Mouse (Mus musculus) lung, adult 18-20 months (tissue): Measurements from ENCODE around the gene Far1.
A peak's percentile ranks its signal among the peaks of the same experiment; 100 is the strongest.

Experiments
- DNase-seq, 2 experiments: peaks; one replicate each; pipeline ENCODE4 v3.0.0; 2022; ENCODE audit warnings: mixed read lengths in 2 of 2

The Far1 gene

DNA sequence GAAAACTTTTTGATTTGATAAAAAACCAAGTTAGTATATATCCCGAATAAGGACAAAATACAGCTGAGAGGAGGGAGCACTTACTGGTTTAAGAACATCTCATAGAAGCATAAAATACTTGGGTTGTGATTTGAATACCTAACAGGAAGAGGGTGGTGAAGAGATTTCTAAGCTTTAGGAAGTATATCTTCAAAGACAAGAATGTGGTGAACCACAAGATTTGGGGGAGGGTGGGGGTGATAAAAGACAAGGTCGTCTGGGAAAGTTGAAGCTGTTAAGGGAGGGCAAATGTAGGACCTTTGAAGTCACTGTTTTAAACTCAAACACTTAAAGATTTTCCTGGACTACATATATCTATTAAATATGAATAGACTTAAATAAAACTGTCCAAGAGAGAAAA, 59.1 kb downstream of the Far1 start:
- no peak for DNase-seq

DNA sequence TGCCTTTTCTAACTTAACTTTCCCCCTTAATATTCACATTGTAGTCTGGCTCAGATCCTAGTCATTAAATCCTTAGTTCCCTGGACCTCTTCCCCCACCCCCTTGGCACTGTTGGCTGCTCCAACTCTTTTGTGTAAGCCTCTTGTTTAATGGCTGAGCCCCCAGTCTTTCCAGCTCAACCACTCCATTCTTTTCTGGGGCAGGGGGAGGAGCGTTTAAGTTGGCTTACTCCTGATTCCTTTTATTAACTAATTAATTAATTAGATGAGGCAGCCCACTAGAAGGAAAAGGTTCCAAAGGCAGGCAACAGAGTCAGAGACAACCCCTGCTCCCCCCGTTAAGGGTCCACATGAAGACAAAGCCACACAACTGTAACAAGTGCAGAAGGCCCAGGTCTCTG, 68.5 kb downstream of the Far1 start:
- no peak for DNase-seq

DNA sequence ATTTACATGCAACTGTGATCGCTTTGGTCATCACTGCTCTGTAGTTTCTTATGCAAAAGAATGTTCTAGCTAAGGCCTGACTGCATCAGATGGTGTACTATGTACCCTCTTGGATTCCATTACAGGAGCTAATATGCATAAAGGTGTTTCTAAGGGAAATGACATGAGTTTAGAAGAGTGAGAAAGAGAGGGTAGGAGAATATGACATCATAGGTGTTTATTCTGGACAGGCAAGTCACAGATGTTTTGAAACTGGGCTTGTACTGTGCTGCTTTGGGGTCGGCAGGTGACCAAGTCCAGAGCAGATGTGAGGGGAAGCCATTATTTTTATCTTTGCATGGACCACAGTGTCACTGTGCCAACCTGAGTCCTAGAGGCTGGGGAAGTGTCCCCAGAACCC, 75.6 kb downstream of the Far1 start:
- DNase-seq, result no peak

DNA sequence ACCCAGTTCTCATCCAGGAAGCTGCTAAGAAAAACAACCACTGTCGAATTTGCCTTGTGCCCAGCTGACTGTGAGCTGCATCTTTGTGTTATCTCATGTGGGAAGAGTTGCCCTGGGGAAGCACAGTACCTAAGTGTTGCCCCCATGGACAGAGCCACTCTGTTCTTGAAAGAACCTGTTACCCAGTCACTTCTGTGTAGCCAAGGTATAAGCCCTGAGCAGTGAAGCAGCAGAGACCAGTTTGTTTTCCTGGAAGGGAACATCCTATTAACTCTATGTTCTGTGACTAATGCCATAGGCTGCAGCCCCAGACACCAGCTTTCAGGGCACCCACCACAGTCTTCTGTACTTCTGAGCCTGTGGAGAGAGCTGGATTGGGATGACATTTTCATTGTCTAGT, 76.7 kb downstream of the Far1 start:
- DNase-seq, result no peak

DNA sequence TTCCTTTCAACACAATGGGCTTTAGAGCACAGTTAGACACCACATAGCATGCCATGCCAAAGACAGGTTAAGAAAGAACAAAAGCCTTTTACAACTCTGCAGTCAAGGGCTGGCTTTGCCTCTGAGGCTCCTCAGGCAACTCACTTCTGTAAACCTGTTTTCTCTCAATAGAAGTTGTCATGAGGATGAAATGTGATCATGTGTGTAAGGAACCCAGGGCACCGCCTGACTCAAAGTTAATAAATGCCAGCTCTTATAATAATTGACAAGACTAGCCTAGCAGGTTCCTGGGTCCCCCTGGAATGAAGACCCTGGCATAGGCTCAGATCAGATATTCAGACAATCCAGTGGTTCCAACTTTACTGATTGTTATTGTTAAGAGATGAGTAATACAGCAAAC, 77.5 kb downstream of the Far1 start:
- peak in 1 of 2 experiments; percentile 26 for DNase-seq

DNA sequence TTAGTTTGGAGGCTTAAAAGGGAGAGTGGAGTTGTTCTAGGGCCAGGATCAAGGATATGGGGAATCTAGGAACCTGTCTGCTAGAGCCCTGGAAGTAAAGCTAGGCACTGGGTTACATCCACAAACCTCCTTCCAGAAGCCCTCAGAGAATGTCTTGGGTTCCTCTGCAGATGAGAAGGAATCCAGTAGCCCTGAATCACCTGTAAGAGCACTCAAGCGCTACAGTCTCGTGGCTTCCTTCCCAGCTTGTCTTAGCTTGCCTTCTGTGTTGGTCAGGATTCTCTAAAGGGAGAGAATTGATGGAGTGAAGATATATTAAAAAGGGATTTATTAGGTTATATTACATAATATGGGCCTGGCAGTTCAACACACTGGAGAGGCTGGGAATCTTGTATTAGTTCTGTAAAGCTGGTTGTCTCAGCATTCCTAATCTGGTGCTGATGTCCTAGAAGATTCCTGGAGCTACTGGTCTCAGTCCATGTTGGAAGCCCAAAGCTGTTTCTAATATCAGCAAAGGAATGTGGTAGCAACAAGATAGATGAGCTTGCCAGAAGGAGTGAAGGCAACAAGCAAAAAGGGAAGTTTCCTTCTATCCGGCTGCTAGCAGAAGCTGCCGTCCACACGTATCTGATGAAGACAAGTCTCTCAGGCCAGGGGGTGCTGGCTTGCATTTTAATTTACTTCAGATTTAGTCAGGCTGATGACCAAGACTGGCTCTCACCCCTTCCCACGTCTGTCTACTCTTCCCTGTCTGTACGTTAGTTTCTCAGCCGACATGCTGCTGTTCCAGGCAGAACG, 78.1 kb downstream of the Far1 start:
- no peak for DNase-seq

DNA sequence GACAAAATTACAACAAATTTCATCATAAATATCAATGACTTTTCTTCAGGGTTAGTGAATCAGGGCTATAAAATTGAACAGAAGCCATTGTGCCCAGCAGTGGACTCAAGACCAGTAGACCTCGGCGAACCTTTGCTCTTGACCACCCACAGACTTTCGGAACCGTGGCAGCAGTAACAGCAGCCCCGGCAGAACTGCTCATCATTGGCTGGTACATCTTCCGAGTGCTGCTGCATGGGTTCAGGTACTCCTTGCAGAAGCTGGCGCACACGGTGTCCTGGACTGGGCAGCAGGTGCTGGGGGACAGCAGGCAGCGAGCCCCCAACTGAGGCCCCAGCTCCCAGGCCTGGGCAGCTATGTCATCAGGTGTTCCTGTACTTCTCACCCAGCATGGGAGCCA, 79.1 kb downstream of the Far1 start:
- DNase-seq, result no peak

DNA sequence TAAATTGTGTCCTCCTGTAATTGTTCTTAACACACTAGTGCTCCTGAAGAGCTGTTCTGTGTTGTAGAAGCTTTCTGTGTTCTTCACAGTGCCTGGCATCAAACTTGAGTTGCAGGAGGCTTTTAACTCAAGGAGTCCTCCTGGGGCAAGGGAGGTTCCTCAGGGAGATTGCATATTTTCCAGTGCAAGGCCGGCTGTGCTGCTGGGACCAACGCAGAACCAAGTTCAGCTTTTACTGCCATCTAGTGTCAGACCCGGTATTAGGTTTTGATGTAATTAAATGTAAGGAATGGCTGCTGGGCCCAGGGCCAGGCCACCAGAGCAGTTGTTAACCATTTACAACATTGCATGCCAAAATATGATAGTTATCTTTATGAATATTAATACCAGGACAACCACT, 80.7 kb downstream of the Far1 start:
- peak; percentile 43 to 63 for DNase-seq

DNA sequence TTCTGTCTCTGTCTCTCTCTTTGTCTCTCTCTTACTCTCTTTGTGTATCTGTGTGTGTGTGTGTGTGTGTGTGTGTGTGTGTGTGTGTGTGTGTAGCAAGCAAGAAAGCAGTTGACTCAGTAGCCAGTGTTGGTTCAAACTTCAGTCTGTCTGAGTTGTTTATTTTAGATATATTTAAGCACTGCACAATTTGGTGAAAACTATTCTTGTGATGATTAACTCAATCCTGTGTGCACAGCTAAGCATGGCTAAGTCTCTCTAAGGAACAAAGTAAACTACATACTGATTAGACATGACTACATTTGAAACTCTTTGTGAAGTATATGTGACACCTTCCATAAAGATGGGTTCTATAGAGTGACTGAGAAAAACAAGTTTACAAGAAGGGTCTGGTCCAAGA, 83.6 kb downstream of the Far1 start:
- DNase-seq, result no peak

DNA sequence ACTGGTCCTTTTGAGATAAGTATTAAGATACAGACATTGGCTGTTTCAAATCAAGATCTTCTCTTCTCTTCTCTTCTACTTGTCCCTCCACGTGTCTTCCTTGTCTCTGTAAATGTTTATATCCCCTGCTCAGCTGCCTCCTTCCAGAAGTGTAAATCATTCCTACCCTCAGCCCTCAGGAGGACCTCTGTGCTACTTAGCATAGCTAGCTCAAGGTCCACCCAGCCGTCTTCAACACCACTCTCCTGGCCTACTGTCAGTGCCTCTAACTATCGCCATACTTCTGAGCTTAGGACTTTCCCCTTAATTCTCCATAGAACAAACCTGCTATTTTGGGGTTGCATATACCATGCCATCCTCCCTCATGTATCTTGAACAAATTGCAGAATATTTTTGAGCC, 88.2 kb downstream of the Far1 start:
- DNase-seq, result no peak

DNA sequence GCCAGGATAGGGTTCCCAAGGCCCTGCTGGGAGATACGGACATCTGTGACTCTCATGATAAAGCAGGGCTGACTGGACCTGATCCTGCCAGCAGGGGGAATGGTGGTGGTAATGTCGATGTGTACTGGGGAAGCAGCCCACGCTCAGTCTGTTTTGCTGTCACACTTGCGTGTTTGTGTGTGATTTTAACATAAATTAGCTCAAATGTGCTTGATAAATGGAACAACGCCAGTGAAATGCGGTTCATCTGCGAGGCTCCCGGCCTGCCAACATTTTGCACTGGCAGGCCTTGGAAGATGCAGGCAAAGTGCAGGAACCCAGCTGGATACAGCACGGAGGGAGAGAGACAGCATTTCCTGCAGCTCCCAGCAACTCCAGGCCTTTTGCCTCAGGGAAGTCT, 94.3 kb downstream of the Far1 start:
- DNase-seq, result no peak

DNA sequence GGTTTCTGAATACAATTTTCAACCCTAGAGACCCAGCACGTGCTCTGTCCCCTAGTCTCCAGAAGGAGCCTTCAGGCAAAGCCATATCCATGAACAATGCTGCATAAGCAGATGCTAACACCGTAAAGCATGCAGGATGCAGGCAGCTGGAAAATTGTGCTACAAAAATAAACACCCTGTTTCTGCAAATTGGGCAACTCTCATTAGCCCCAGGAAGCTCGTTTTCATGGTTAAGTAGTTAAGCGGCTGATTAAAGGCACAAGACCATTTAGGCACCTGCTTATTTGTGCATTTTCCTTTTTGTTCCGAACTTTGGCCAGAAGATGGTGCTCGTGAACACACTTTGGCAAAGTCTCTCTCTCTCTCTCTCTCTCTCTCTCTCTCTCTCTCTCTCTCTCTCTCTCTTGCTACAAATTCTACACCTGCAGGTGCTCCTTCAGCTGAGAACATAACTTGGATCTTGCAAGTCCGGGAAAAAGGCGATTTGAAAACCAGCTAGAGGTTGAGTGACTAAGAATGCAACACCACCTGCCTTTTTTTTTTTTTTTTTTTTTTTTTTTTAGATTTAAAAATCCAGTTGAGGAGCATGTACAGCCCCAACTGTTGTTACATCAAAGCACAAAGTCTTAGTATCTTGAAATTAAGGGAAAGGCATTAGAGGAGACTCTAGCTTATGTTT, 95.5 kb downstream of the Far1 start:
- peak in 1 of 2 experiments; percentile 30 for DNase-seq

DNA sequence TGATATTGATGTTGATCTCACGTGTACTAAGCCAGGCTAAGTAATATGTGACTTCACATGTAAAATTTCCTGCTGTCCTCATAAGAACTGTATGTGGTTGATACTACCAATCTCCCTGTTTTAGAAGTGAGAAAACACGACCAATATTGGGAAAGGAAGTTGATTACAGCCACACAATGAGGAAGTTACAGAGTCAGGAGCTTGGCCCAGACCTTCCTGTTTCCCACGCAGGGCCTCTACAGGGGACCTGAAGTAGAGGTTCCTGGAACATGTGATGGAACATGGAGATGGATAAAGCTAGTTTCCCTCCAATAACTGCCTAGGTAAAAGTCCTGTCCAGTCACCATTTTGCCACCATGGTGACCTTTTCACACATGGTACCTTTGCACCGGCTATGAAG, 99.0 kb downstream of the Far1 start:
- DNase-seq, result peak in 1 of 2 experiments; percentile 13

DNA sequence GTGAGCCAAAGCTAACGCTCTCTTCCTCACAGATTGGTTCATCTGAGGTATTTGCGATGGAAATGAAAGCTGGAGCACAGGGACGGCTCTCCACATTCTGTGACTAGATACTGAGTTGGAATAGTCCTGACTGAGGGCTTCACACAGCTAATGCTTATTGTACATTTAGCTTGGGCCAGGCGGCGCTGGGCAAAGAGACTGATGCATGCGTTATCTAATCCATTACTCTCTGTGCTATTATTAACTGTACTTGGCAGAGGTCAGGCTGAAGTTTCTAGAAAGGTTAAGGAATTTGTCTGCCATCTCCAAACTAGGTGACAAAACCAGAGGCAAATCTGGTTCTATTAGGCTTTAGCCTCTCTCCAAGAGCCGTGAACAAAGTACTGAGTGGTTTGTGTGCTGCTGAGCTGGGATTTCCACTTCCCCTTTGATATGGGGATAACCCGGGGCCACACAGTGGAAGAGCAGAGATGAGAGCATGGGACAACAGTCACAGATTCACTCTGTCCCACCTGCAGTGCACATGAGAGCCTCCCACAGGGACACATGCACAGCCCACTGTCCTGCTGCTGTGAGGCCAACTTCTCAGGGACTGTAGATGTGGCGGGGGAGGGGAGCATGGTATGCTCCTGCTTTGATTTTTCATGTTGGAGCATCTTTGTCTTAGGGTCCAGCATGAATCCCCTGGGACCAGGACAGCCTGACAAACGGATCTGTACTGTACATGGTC, 100.7 kb downstream of the Far1 start:
- no peak for DNase-seq

DNA sequence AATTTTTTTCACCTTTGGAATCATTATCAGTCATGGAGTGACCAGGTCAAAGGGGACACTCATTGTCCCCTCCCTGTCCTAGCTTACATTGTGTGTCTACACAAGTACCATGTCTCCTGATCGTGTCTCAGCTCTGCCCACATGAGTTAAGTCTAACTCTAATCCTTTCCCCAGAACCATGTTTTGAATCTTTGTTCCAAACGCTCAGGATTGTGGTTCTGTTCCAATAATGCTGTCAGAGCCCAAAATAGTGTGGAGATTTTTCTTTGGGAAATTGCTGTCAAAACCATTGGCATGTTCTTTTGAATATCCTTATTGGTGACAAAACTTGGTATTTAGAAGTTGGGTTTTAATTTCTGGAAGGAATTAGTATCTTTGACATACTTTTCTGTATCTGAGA, 105.5 kb downstream of the Far1 start:
- no peak for DNase-seq

DNA sequence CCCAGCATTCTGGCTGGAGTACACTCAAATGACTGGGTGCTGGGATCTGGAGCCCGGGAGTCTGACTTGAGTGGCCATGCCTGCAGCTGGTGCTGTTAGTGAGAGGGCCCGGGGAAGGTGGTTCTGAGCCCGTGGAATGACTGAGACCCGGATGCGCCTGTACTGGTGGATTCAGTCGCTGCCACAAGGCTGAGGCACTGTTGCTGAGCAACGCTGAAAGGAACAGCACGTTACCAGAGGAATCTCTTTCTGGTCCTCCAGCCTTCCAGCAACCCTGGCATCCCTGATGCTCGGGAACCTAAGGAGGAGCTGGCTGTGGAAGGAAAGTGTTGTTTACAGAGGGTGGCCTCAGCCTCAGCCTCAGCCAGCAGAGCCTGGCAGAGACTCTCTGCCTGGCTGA, 106.1 kb downstream of the Far1 start:
- no peak for DNase-seq
